Mouse (Mus musculus) forebrain, embryonic 13.5 days (tissue): Measurements from ENCODE around the gene Mmp10. TPM values are rescaled to one million over a fixed set of nuclear protein-coding genes. Genes with fewer than 3 reads are reported as not detected.

Experiments
- ATAC-seq: fragments of 200-750 bp; cut with Nextera tagmentation; 2 replicates; pipeline ENCODE4 v1.8.0; 2017
- H3K27ac ChIP-seq: fragments of 300-500 bp; sonication (generic); 2 replicates; pipeline ENCODE4 v1.5.1; 2015; ENCODE audit warnings: inconsistent platforms, mild to moderate bottlenecking, moderate library complexity
- H3K27me3 ChIP-seq: fragments of 300-500 bp; sonication (generic); 2 replicates; pipeline ENCODE4 v1.6.1; 2015; ENCODE audit warnings: mild to moderate bottlenecking, inconsistent platforms
- H3K36me3 ChIP-seq: fragments of 300-500 bp; sonication (generic); 2 replicates; pipeline ENCODE4 v1.6.1; 2015; ENCODE audit warnings: mild to moderate bottlenecking, inconsistent platforms; ENCODE audit not compliant: poor library complexity, severe bottlenecking
- H3K4me1 ChIP-seq: fragments of 300-500 bp; sonication (generic); 2 replicates; pipeline ENCODE4 v1.6.1; 2015; ENCODE audit warnings: inconsistent platforms
- H3K4me2 ChIP-seq: fragments of 300-500 bp; sonication (generic); 2 replicates; pipeline ENCODE4 v1.6.1; 2015; ENCODE audit warnings: inconsistent platforms, mild to moderate bottlenecking, moderate library complexity
- H3K4me3 ChIP-seq: fragments of 300-500 bp; sonication (generic); 2 replicates; pipeline ENCODE4 v1.5.1; 2015; ENCODE audit warnings: mild to moderate bottlenecking, inconsistent platforms
- H3K9ac ChIP-seq: fragments of 300-500 bp; sonication (generic); 2 replicates; pipeline ENCODE4 v1.6.1; 2015; ENCODE audit warnings: mild to moderate bottlenecking, inconsistent platforms
- H3K9me3 ChIP-seq: fragments of 300-500 bp; sonication (generic); replicated peaks from 2 replicates; pipeline ENCODE4 v1.6.1; 2016; ENCODE audit warnings: inconsistent platforms
- WGBS: fragments of 180-500 bp; shearing (Covaris S2); methylation state at CpG from one replicate; pipeline ENCODE4 v1.1.7; 2015; 5-methylcytosine and 5-hydroxymethylcytosine counted together
- polyA plus RNA-seq: library from polyadenylated mRNA; unstranded; fragments of >200 nt; fragmentation: Nextera tagmentation; extraction: Ambion mirVana; gene quantifications from 2 replicates; pipeline ENCODE4 v1.2.1, GENCODE M21; 2015

The Mmp10 gene
- polyA plus RNA-seq = not detected in 2 replicates

DNA sequence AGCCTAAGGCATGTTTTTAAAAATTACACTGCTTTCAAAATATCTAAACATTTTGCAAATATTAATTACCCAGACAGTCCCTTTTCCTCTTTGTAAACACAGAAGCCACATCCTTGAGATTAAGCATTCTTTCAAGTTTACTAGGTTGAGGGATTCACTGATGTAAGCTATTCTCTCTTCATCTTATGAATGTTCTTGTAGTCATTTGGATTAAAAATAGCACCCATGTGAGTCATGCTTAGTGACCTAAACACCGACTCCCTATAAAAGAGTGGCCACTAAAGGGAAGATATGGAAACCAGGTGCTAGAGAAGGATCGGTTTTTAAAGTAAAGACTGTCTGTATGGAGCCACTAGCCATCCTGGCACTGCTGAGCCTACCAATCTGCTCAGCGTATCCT lies at the start of gene Mmp10:
Gene Mmp10, plus strand, starts transcription at position 302 of the 400 bp plus-strand sequence.
- Histone ChIP-seq H3K4me3 (no peak within 1 kb of the TSS), H3K9me3 (no peaks in the 10 kb centered on the region), H3K27ac (no peak within 1 kb of the TSS), H3K4me1 (no peaks in the 10 kb centered on the region), H3K27me3 (no peaks in the 10 kb centered on the region), H3K36me3 (no peaks in the 10 kb centered on the region), H3K9ac (no peak within 1 kb of the TSS), H3K4me2 (no peak within 1 kb of the TSS)
- no peak for ATAC-seq
- WGBS = 92% methylated on average over 3 of the region's 3 CpGs

DNA sequence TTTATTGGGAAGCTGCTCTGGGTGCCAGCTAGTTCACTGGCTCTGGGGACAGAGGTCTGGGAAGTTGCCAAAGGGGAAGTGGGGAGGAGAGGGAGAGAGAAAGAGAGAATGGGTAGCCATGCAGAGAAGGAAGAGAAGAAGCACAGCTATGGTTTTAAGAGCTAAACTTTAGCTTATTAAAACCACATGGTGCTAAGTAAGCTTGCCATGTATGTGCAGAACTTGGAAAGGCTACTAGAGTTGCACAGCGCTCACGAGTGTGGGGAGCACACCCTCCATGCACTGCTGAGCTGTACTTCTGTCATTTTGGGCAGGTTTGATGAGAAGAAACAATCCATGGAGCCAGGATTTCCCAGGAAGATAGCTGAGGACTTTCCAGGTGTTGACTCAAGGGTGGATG lies 48.9 kb upstream of the Mmp10 start:
- no peak overlapping the region for H3K27ac ChIP-seq
- no peaks in the 10 kb centered on the region for H3K4me1 ChIP-seq
- H3K9me3 ChIP-seq = no peaks in the 10 kb centered on the region
- no peaks in the 10 kb centered on the region for H3K27me3 ChIP-seq
- H3K4me2 ChIP-seq = no peak overlapping the region
- WGBS = 84% methylated on average over 2 of the region's 2 CpGs
- no peak overlapping the region for H3K9ac ChIP-seq
- no peaks in the 10 kb centered on the region for H3K36me3 ChIP-seq
- no peak for ATAC-seq
- no peak overlapping the region for H3K4me3 ChIP-seq

DNA sequence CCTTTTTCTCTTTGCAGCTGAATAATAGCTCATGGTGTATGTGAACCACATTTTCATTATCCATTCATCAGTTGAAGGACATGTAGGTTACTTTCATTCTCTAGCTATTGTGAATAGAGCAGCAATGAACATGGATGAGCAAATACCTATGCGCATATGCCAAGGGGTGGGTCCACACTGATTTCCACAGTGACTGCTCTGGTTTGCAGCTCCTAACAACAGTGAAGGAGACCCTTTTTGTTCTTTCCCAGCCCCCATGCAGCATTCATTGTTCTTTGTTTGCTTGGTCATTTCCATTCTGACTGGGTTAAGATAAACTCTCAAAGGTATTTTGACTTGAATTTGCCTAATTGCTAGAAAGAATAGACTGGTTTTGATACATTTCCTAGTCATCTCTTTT lies 31.9 kb upstream of the Mmp10 start:
- H3K27me3 ChIP-seq = no peaks in the 10 kb centered on the region
- no peak overlapping the region for H3K4me2 ChIP-seq
- H3K9me3 ChIP-seq = no peaks in the 10 kb centered on the region
- no peak overlapping the region for H3K4me3 ChIP-seq
- no peak for ATAC-seq
- 97% methylated on average over 1 of the region's 1 CpGs for WGBS
- H3K4me1 ChIP-seq = no peaks in the 10 kb centered on the region
- no peaks in the 10 kb centered on the region for H3K36me3 ChIP-seq
- H3K9ac ChIP-seq = no peak overlapping the region
- H3K27ac ChIP-seq = no peak overlapping the region

DNA sequence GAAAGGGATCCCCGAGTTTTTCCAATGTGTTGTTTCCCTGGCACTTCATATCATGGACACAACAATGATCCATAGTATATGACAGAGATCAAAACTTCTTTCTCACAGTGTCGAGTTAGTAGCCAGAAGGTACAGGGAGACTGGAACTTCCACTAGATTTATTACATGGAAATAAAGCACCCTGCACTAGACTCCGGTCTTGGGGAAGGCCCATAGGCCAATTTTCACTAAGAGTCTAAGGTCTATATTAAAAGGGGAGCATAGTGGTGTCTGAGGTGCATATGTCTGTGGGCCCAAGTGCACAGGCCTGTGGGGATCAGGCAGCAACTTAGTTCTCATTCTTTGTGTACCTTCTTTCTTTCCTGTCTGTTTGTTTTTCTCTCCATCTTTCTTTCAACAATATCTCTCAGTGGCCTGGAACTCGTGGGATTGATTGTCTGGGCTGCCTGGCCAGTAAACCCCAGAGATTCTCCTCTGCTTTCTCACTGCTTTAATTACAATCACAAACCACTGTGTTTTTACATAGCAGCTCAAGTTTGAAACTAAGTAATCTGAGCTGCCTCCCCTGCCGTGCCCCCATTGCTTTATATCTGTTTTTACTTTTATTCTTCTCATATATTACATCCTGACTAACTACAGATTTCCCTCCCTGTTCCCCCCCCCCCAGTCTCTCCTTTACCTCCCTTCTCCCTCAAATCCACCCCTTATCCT lies 18.3 kb upstream of the Mmp10 start:
- Histone ChIP-seq H3K36me3 (no peaks in the 10 kb centered on the region), H3K9ac (no peak overlapping the region), H3K4me1 (no peaks in the 10 kb centered on the region), H3K4me3 (no peak overlapping the region), H3K27me3 (no peaks in the 10 kb centered on the region), H3K27ac (no peak overlapping the region), H3K9me3 (no peaks in the 10 kb centered on the region), H3K4me2 (no peak overlapping the region)
- no peak for ATAC-seq
- WGBS = 81% methylated on average over 5 of the region's 5 CpGs

DNA sequence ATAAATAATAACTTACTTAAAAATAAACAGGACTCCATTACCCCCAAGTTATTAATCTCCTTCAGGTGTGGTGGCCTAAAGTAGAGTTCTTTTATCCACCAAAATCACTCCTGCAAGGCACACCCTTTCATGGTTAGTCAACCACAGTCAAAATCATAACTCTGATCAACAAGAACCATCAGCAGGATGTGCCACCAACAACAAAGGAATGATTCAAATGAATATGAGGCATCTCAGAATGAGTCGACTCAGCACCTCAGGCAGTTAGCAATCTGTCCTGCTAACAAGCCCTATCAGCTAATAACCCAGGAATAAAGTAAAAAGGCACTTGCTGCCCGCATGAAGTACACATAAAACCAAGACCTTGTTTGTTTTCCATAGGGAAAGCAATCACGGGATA lies 1.0 kb upstream of the Mmp10 start:
- ATAC-seq = no peak
- H3K9me3 ChIP-seq = no peaks in the 10 kb centered on the region
- H3K27me3 ChIP-seq = no peaks in the 10 kb centered on the region
- H3K4me1 ChIP-seq = no peaks in the 10 kb centered on the region
- H3K9ac ChIP-seq = no peak overlapping the region
- H3K36me3 ChIP-seq = no peaks in the 10 kb centered on the region
- H3K4me2 ChIP-seq = no peak overlapping the region
- 88% methylated on average over 3 of the region's 3 CpGs for WGBS
- H3K27ac ChIP-seq = no peak overlapping the region
- no peak overlapping the region for H3K4me3 ChIP-seq

DNA sequence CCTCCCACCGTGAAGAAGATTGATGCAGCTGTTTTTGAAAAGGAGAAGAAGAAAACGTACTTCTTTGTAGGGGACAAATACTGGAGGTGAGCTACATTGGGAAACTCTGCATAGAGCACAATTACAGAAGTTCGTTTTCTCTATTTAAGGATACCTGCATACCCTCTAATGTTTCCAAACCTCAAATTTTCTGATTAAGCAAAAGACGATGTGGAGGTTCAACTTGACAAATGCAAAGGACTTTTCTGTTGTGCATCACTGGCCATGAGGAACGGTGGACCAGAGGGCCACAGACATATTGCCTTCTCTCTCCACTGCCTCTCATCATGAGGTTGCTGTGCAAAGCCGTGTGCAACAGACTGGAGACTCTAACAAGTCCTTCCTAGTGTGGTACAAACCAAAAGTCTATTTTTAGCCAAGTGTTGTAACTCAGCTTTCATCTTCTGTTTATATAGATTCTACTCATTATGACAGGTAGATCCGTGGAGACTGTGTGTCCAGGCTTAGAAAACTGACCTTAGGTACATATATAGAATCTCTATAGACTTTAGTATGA lies 5.2 kb downstream of the Mmp10 start:
- no peak for ATAC-seq
- Histone ChIP-seq H3K4me3 (no peak overlapping the region), H3K27ac (no peak overlapping the region), H3K27me3 (no peaks in the 10 kb centered on the region), H3K9me3 (no peaks in the 10 kb centered on the region), H3K4me2 (no peak overlapping the region), H3K9ac (no peak overlapping the region), H3K36me3 (no peaks in the 10 kb centered on the region), H3K4me1 (no peaks in the 10 kb centered on the region)
- 86% methylated on average over 7 of the region's 7 CpGs for WGBS

DNA sequence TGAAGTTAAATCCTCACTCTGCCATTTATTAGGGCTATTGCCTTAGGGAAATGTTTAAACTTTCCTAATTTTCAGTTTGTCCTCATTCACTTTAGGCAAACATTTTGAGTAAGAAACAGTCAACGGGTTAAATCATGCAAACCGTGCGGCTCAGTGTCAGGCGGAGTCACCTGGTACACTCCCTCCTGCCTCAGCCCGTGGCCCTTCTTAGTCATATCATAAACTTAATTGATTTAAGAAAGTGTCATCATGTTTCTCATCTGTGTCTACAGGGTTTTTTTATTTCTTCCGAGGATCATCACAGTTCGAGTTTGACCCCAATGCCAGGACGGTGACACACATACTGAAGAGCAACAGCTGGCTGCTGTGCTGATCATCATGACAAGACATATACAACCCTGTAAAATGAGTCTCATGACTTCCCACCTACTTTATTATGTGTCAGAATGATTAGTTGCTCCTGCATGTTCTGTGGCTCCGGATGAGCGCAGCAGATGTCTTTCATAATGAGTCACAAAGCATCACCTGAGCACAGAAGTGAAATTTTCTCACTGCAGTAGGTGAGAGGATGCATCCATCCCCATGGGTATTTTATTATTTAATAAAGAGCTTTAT lies 7.6 kb downstream of the Mmp10 start:
- ATAC-seq = no peak
- Histone ChIP-seq H3K36me3 (no peaks in the 10 kb centered on the region), H3K9me3 (no peaks in the 10 kb centered on the region), H3K4me2 (no peak overlapping the region), H3K27me3 (no peaks in the 10 kb centered on the region), H3K4me3 (no peak overlapping the region), H3K4me1 (no peaks in the 10 kb centered on the region), H3K9ac (no peak overlapping the region), H3K27ac (no peak overlapping the region)
- 94% methylated on average over 10 of the region's 10 CpGs for WGBS

DNA sequence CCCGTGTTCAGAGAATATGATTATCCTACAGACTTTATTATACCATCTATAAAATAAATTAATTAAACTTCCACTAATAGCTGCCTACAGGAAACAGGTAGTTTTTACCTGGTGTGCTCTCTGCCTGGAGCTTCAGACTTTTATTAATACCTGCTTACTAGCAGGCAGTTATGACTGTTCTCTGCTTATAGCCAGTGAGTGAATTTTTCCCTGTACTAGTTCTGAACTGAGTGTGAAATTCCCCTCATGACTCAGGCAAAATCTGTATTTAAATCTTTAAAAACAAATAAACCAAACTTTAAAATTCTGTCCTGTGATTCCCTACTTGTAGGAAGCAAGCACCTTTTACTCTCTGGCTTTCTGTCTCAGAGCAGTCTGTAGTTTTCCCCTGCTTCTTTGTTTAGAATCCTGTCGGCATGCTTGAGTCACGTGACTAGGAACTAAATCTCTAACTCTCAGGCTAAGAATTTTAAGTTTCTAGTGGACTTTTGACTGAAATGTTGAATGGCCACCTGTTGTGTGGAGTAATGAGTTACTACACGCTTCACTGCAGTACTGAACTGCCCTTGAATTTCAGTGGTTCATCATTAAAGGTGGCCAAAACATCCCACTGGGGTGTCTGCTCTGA lies 15.9 kb downstream of the Mmp10 start:
- no peaks in the 10 kb centered on the region for H3K36me3 ChIP-seq
- no peak overlapping the region for H3K9ac ChIP-seq
- no peak overlapping the region for H3K4me2 ChIP-seq
- no peaks in the 10 kb centered on the region for H3K27me3 ChIP-seq
- no peak overlapping the region for H3K4me3 ChIP-seq
- H3K9me3 ChIP-seq = no peaks in the 10 kb centered on the region
- no peak overlapping the region for H3K27ac ChIP-seq
- H3K4me1 ChIP-seq = no peaks in the 10 kb centered on the region
- 49% methylated on average over 4 of the region's 4 CpGs for WGBS
- no peak for ATAC-seq

DNA sequence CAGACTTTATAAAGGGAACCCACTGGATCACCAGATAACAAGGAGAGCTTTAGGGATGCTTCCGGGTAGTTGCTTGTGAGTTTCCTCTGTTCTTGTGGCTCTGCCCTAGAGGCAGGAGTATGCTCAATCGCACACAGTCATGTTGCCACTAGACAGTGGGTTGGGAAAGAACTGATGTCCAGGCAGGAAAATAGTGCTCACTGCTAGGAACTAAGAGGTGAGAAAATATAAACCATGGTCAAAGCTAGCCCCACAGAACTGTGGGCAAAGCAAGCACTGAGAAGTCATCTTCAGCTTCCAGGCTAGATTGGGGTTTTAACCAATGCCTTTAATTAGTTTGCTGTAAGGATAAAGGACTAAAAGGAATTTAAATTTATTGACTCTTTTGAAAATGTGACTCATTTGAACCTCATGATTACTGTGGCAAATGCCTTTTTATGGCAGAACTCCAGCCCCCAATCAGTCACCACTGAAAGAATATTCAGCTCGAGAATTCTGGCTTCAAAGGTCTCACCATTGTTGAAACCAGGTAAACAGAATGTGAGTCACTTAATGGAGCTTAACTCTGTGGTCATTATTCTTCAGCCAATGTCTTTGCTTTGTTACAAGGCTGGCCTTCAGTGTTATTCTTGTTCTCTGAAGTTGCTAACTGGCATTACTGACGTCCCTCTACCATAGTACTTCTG lies 24.2 kb downstream of the Mmp10 start:
- ATAC-seq = no peak
- H3K4me3 ChIP-seq = no peak overlapping the region
- WGBS = 59% methylated on average over 4 of the region's 4 CpGs
- H3K27me3 ChIP-seq = no peaks in the 10 kb centered on the region
- H3K36me3 ChIP-seq = no peaks in the 10 kb centered on the region
- H3K27ac ChIP-seq = no peak overlapping the region
- H3K9me3 ChIP-seq = no peaks in the 10 kb centered on the region
- H3K4me1 ChIP-seq = no peaks in the 10 kb centered on the region
- H3K9ac ChIP-seq = no peak overlapping the region
- no peak overlapping the region for H3K4me2 ChIP-seq

DNA sequence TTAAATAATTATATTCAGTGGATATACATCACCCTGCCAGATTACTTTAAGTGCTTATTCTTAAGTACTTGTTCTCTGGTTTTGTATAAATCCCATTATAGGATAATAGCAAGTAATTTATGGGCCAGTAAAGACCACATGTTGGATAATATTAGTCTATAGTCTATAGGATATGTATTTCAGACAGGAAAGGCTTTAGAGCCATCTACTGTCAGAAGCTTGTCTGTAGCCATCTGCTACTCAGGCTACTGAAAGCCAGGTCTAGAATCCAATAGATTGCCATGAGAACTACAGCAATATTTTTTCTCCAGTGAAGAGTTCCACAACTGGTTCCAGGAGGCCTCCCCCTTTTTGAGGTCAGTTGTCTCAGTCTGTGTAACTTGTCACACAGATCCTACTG lies 40.6 kb downstream of the Mmp10 start:
- Histone ChIP-seq H3K9ac (no peak overlapping the region), H3K36me3 (no peaks in the 10 kb centered on the region), H3K4me3 (no peak overlapping the region), H3K9me3 (no peaks in the 10 kb centered on the region), H3K27ac (no peak overlapping the region), H3K27me3 (no peaks in the 10 kb centered on the region), H3K4me1 (no peaks in the 10 kb centered on the region), H3K4me2 (no peak overlapping the region)
- ATAC-seq = no peak

DNA sequence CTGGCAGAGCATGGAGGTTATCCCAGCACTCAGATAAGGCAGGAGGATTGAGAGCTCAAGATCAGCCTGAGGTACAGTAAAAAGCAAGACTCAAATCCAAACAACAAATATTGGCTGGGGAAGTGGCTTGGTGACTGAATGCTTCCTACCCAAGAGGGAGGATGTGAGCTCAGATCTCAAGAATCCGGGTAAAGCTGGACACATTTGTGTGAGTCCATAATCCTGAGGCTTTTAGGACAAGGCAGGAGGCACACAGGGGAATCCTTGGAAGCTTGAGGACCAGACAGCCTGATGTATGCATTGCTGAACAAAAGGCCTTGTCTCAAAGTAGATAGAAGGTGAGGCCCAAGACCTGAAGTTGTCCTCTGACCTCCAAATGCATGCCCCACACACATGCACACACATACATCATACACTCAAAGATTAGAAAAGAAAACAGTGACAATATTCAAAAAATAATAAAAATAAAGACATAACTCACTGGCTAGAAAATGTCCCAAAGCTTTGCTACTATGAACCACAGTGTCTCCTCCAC lies 42.8 kb downstream of the Mmp10 start:
- no peak for ATAC-seq
- H3K4me1 ChIP-seq = no peaks in the 10 kb centered on the region
- H3K9me3 ChIP-seq = no peaks in the 10 kb centered on the region
- no peaks in the 10 kb centered on the region for H3K36me3 ChIP-seq
- no peak overlapping the region for H3K9ac ChIP-seq
- no peak overlapping the region for H3K27ac ChIP-seq
- H3K4me2 ChIP-seq = no peak overlapping the region
- no peaks in the 10 kb centered on the region for H3K27me3 ChIP-seq
- WGBS = 76% methylated on average over 1 of the region's 1 CpGs
- no peak overlapping the region for H3K4me3 ChIP-seq

DNA sequence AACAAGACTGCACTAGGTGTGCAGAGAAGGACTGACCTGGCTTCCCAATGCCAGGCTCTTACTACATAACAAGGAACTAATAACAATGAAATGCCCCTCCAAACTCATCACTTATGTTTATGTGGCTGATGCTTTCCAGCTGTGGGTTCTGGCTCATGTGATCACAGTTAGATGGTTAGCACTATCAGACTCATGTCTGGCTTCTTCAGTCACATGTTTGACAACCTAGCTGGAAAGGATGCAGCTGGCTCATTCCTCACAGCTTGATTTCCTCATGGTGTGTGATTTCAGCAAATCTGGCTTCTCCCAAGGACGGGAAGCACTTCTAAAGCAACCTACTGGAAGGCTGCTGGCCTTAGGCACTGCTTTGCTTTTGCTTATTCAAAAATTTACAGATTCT lies 43.3 kb downstream of the Mmp10 start:
- WGBS = 73% methylated on average over 1 of the region's 1 CpGs
- ATAC-seq = no peak

More for the DNA sequence above, 43.3 kb downstream of the Mmp10 start:
- Histone ChIP-seq H3K9ac (no peak overlapping the region), H3K36me3 (no peaks in the 10 kb centered on the region), H3K9me3 (no peaks in the 10 kb centered on the region), H3K27me3 (no peaks in the 10 kb centered on the region), H3K4me2 (no peak overlapping the region), H3K4me3 (no peak overlapping the region), H3K4me1 (no peaks in the 10 kb centered on the region), H3K27ac (no peak overlapping the region)
